Mouse (Mus musculus): ENCODE data around the gene Elp4. TPM values are rescaled to one million over a fixed set of nuclear protein-coding genes. Genes with fewer than 3 reads are reported as not detected.

Elp4 gene
- polyA plus RNA-seq, 1 experiment from 2014 or later: 45.2 TPM

GRCm38 (mm10) chr2:105671798-105672595, 232.4 kb downstream of the Elp4 start:
- WGBS: 2% methylated on average over 25 of the region's 25 CpGs
- Histone ChIP-seq H3K36me3 (no peaks in the 10 kb centered on the region), H3K4me1 (replicated peaks) (peaks cover 60% of the 10 kb centered on the region), H3K27ac (peak overlapping the region; percentile 64), H3K27me3 (peaks cover 100% of the 10 kb centered on the region), H3K4me3 (replicated peaks) (peak overlapping the region; percentile 49), H3K9me3 (no peaks in the 10 kb centered on the region), H3K4me2 (replicated peaks) (peak overlapping the region; percentile 62), H3K9ac (replicated peaks) (peak overlapping the region; percentile 36; the same call in 1 of the 2 replicates)
- no peak for ATAC-seq

DNA sequence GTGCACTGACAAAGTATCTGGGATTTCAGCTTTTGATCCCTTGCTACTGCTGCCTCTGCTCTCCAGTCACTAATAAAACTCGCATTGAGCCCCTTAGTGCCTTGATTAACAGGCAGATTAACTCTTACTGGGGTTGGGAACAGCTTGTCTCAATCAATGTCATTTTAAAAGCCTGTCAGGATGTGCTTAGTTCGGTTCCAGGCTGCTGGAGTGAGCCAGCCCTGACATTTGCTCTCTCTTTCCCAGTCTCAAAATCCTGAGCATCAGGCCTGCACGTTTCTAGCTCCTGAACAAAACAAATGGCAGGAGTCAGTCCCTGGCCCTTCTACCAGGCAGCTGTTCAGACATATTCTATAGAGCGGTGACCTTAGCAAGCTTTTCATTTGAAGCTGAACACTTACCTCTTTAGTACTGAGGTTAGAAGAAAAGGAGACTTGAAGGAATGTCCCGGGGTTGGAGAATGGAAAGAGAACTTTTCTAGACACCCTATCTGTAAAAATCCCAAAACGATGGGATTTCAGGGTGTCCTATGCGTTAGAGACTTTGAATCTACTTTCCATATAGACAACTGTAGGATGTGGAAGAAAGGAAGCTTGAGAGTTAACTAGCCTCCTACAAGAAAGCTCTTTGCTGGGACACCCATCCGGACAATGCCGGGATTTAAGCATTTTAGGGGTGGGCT, 233.1 kb downstream of the Elp4 start:
- Histone ChIP-seq H3K4me2 (replicated peaks) (peak overlapping the region; percentile 62; the same call in 1 of the 2 replicates), H3K4me3 (replicated peaks) (peak overlapping the region; percentile 49), H3K36me3 (no peaks in the 10 kb centered on the region), H3K27ac (peak overlapping the region; percentile 64; the same call in 1 of the 2 replicates), H3K4me1 (replicated peaks) (peaks cover 60% of the 10 kb centered on the region), H3K27me3 (peaks cover 100% of the 10 kb centered on the region), H3K9me3 (no peaks in the 10 kb centered on the region), H3K9ac (replicated peaks) (peak overlapping the region; percentile 26; the same call in 1 of the 2 replicates)
- ATAC-seq: no peak
- 3% methylated on average over 9 of the region's 9 CpGs for WGBS

GRCm38 (mm10) chr2:105670731-105671095, 233.7 kb downstream of the Elp4 start:
- Histone ChIP-seq H3K4me2 (replicated peaks) (peak overlapping the region; percentile 62), H3K9ac (replicated peaks) (peak overlapping the region; percentile 26; the same call in 1 of the 2 replicates), H3K27ac (0 out of 2 replicates have a peak overlapping the region, but pooled peaks have one; percentile 3), H3K4me3 (replicated peaks) (peak overlapping the region; percentile 49), H3K27me3 (peaks cover 100% of the 10 kb centered on the region), H3K36me3 (no peaks in the 10 kb centered on the region), H3K9me3 (no peaks in the 10 kb centered on the region), H3K4me1 (replicated peaks) (peaks cover 55% of the 10 kb centered on the region)
- ATAC-seq: no peak
- WGBS: 2% methylated on average over 6 of the region's 6 CpGs

DNA sequence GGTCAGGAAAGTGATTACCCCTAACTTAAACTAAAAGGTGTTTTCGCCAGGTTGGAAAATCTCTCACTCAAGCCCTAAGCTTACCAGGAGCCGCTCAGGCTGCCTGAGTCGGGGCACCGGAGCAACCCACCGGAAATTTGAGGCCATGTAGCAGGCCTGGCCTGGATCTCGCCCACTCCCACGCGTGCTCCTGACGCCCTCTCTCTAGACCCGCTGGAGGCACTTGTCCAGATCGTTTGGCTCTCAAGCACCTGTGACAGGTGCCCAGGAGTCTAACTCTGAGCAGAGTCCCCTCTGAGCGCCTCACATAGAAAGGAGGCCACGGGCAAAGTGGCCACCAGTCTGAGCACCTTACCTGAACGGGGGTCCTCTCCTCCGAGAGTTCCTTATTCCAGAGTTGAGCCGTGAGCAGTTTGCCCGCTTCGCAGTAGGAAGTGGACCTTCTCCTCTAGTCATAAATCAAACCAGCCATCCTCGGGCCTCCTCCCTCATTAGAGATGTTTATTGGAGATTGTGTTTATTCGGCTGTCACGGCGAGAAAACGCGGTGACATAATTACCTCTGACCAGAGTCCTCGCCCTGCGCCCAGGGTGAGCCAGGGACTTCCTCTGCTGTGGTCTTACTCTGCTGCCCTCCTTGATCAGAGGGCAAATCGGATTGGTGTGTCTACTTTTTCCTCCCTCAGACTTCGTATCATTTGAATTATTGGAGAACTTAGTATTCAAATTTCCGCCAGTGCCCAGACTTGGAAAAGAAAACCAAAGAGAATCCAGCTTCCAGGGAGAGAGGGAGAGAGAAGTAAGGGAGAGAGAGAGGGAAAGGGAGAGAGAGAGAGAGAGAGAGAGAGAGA, 234.3 kb downstream of the Elp4 start:
- H3K4me1 ChIP-seq (replicated peaks): peaks cover 49% of the 10 kb centered on the region
- H3K4me3 ChIP-seq (replicated peaks): peak overlapping the region; percentile 49
- H3K27ac ChIP-seq: 0 out of 2 replicates have a peak overlapping the region, but pooled peaks have one; percentile 26
- peaks cover 100% of the 10 kb centered on the region for H3K27me3 ChIP-seq
- ATAC-seq: no peak
- H3K9ac ChIP-seq (replicated peaks): peak overlapping the region; percentile 46
- H3K4me2 ChIP-seq (replicated peaks): peak overlapping the region; percentile 62
- no peaks in the 10 kb centered on the region for H3K36me3 ChIP-seq
- WGBS: under 1% methylated on average over 29 of the region's 29 CpGs
- H3K9me3 ChIP-seq: no peaks in the 10 kb centered on the region

GRCm38 (mm10) chr2:105669371-105669861, 234.9 kb downstream of the Elp4 start:
- Histone ChIP-seq H3K4me3 (replicated peaks) (peak overlapping the region; percentile 49), H3K4me2 (replicated peaks) (peak overlapping the region; percentile 62), H3K9me3 (no peaks in the 10 kb centered on the region), H3K4me1 (replicated peaks) (peaks cover 42% of the 10 kb centered on the region), H3K36me3 (no peaks in the 10 kb centered on the region), H3K27me3 (peaks cover 100% of the 10 kb centered on the region), H3K9ac (replicated peaks) (peak overlapping the region; percentile 46), H3K27ac (0 out of 2 replicates have a peak overlapping the region, but pooled peaks have one; percentile 26)
- under 1% methylated on average over 35 of the region's 35 CpGs for WGBS
- no peak for ATAC-seq

DNA sequence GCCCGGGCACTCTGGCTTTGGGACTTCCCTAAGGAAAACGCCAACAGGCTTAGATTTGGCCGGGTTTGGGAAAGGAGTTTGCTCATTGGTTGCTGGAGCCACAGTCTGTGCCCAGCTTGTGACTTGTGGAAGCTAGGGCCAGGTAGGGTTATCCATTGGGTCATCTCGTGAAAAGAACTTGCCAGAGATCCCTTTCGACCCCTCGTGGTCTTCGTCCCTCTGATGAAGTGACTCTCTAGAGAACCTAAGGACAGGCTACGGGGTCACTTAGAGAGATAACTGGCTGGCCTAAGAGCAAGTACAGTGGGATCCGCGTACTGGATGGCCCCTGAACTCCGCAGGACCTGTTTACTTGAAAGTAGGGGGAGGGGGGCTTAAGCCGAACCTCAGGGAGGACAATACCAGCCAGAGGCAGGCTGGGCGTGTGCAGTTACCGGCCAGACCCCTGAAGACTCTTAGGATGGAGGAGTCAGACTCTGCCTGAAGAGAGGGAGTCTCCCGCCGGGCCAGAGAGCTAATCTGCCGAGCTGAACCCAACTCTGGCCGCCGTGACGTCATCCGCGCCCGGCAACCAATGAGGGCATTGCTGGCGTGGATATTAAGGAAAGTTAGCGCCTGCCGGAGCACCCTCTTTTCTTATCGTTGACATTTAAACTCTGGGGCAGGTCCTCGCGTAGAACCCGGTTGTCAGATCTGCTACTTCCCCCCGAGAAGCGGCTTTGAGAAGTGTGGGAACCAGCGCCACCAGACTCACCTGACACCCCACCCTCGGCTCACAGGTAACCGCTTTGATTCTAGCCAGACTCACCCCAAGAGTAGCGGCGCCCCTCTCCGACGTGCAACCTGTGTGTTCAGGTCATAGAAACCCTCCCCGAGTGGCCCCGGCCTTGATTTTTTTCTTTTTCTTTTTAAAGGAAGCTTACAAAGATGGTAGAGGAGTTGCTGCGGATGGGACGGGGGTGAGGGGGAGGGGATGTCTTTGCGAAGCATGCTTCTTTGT, 235.8 kb downstream of the Elp4 start, which contains the start of gene Pax6:
Pax6 (plus strand) TSS at position 630 of the 1,000 bp plus-strand sequence.
- WGBS: under 1% methylated on average over 44 of the region's 44 CpGs
- Histone ChIP-seq H3K4me1 (replicated peaks) (peaks cover 34% of the 10 kb centered on the region), H3K36me3 (no peaks in the 10 kb centered on the region), H3K9ac (replicated peaks) (peak within 1 kb of the TSS; percentile 46), H3K27ac (0 out of 2 replicates have a peak within 1 kb of the TSS, but pooled peaks have one; percentile 26), H3K9me3 (no peaks in the 10 kb centered on the region), H3K4me2 (replicated peaks) (peak within 1 kb of the TSS; percentile 62), H3K27me3 (peaks cover 100% of the 10 kb centered on the region), H3K4me3 (replicated peaks) (peak within 1 kb of the TSS; percentile 49)
- peak; percentile 48; the same call in 1 of the 2 replicates for ATAC-seq

GRCm38 (mm10) chr2:105667626-105667950, 236.8 kb downstream of the Elp4 start:
- WGBS: 0% methylated on average over 11 of the region's 11 CpGs

GRCm38 (mm10) chr2:105666763-105667625, 237.4 kb downstream of the Elp4 start:
- Histone ChIP-seq H3K4me2 (replicated peaks) (peak overlapping the region; percentile 18; the same call in 1 of the 2 replicates), H3K36me3 (no peaks in the 10 kb centered on the region), H3K4me3 (replicated peaks) (0 out of 2 replicates have a peak overlapping the region, but pooled peaks have one; percentile 6), H3K9me3 (no peaks in the 10 kb centered on the region), H3K27ac (no peak overlapping the region), H3K4me1 (replicated peaks) (peaks cover 30% of the 10 kb centered on the region), H3K27me3 (peaks cover 100% of the 10 kb centered on the region), H3K9ac (replicated peaks) (no peak overlapping the region)
- 3% methylated on average over 41 of the region's 41 CpGs for WGBS
- ATAC-seq: no peak

More at GRCm38 (mm10) chr2:105667626-105667950, 236.8 kb downstream of the Elp4 start:
- Histone ChIP-seq H3K4me3 (replicated peaks) (0 out of 2 replicates have a peak overlapping the region, but pooled peaks have one; percentile 6), H3K9me3 (no peaks in the 10 kb centered on the region), H3K27ac (no peak overlapping the region), H3K4me1 (replicated peaks) (peaks cover 30% of the 10 kb centered on the region), H3K9ac (replicated peaks) (no peak overlapping the region), H3K36me3 (no peaks in the 10 kb centered on the region), H3K27me3 (peaks cover 100% of the 10 kb centered on the region), H3K4me2 (replicated peaks) (no peak overlapping the region)
- no peak for ATAC-seq

DNA sequence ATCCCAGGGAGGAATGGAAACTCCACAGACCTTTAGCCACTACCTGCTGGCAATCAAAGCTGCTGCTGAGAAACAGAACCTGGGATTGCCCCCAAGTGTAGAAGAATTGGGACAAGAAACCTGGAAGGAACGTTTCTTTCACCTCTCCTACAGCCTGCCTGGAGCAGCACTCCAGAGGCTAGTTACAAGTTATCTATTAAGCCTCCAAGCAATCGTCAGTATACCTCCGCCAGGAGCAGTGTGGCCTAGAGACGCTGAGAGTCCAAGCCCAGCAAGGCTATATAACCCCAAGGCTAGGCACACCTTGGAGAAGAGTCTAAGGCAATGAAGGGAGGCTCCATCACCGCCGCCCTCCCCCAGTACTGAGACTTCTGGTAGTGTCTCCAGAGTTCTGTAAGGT, 238.0 kb downstream of the Elp4 start:
- Histone ChIP-seq H3K9ac (replicated peaks) (no peak overlapping the region), H3K27ac (no peak overlapping the region), H3K4me3 (replicated peaks) (no peak overlapping the region), H3K9me3 (no peaks in the 10 kb centered on the region), H3K27me3 (peaks cover 100% of the 10 kb centered on the region), H3K4me2 (replicated peaks) (no peak overlapping the region), H3K36me3 (no peaks in the 10 kb centered on the region), H3K4me1 (replicated peaks) (peaks cover 30% of the 10 kb centered on the region)
- WGBS: 5% methylated on average over 6 of the region's 6 CpGs
- ATAC-seq: no peak
